Mouse (Mus musculus): ENCODE measurements at regions not wholly inside any gene's neighbourhood (a gene's known extent, or its start where the extent isn't known, plus 50 kb on each side); places are given as distances from the start of the nearest gene placed in this dataset.

- DNase-seq (ENCODE audit: low read depth, low spot score) = no peak
Observed at GRCm38 (mm10) chr2:50942741-50943140, 206.2 kb downstream of the Rnd3 start.

GRCm38 (mm10) chr2:50932936-50933335 lies 216.0 kb downstream of the Rnd3 start:
- no peak for DNase-seq (ENCODE audit: low read depth, low spot score)

- DNase-seq (ENCODE audit: low read depth, low spot score) = no peak
Observed at GRCm38 (mm10) chr2:50921002-50921401, 227.9 kb downstream of the Rnd3 start.

GRCm38 (mm10) chr2:50916323-50917221 lies 232.3 kb downstream of the Rnd3 start:
- DNase-seq (ENCODE audit: low read depth, low spot score) = no peak

GRCm38 (mm10) chr2:50915149-50915548 lies 233.8 kb downstream of the Rnd3 start:
- no peak for DNase-seq (ENCODE audit: low read depth, low spot score)

GRCm38 (mm10) chr2:50914176-50914575 lies 234.7 kb downstream of the Rnd3 start:
- no peak for DNase-seq (ENCODE audit: low read depth, low spot score)

- no peak for DNase-seq (ENCODE audit: low read depth, low spot score)
Observed at GRCm38 (mm10) chr2:50908762-50909161, 240.1 kb downstream of the Rnd3 start.

GRCm38 (mm10) chr2:50902701-50903100 lies 246.2 kb downstream of the Rnd3 start:
- DNase-seq (ENCODE audit: low read depth, low spot score) = no peak

GRCm38 (mm10) chr2:50902220-50902619 lies 246.7 kb downstream of the Rnd3 start:
- no peak for DNase-seq (ENCODE audit: low read depth, low spot score)

- DNase-seq (ENCODE audit: low read depth, low spot score) = no peak
Observed at GRCm38 (mm10) chr2:50888992-50889391, 259.9 kb downstream of the Rnd3 start.

- DNase-seq (ENCODE audit: low read depth, low spot score) = no peak
Observed at GRCm38 (mm10) chr2:50887954-50888353, 261.0 kb downstream of the Rnd3 start.

GRCm38 (mm10) chr2:50885924-50886315 lies 263.0 kb downstream of the Rnd3 start:
- DNase-seq (ENCODE audit: low read depth, low spot score) = no peak

GRCm38 (mm10) chr2:50885280-50885923 lies 263.5 kb downstream of the Rnd3 start:
- DNase-seq (ENCODE audit: low read depth, low spot score) = no peak

GRCm38 (mm10) chr2:50881514-50882038 lies 267.3 kb downstream of the Rnd3 start:
- no peak for DNase-seq (ENCODE audit: low read depth, low spot score)

GRCm38 (mm10) chr2:50880806-50881205 lies 268.1 kb downstream of the Rnd3 start:
- no peak for DNase-seq (ENCODE audit: low read depth, low spot score)

GRCm38 (mm10) chr2:50877716-50878115 lies 271.2 kb downstream of the Rnd3 start:
- no peak for DNase-seq (ENCODE audit: low read depth, low spot score)

GRCm38 (mm10) chr2:50875072-50875471 lies 273.8 kb downstream of the Rnd3 start:
- no peak for DNase-seq (ENCODE audit: low read depth, low spot score)

- peak; percentile 9 for DNase-seq (ENCODE audit: low read depth, low spot score)
Observed at GRCm38 (mm10) chr2:50853538-50854244, 295.2 kb downstream of the Rnd3 start.

GRCm38 (mm10) chr2:50852413-50852919 lies 296.4 kb downstream of the Rnd3 start:
- no peak for DNase-seq (ENCODE audit: low read depth, low spot score)

GRCm38 (mm10) chr2:50850071-50850470 lies 298.8 kb downstream of the Rnd3 start:
- DNase-seq (ENCODE audit: low read depth, low spot score) = no peak

- DNase-seq (ENCODE audit: low read depth, low spot score) = no peak
Observed at GRCm38 (mm10) chr2:50841881-50842280, 307.0 kb downstream of the Rnd3 start.
